Mouse (Mus musculus): Measurements from ENCODE around the gene Slfn5.

Slfn5 gene

DNA sequence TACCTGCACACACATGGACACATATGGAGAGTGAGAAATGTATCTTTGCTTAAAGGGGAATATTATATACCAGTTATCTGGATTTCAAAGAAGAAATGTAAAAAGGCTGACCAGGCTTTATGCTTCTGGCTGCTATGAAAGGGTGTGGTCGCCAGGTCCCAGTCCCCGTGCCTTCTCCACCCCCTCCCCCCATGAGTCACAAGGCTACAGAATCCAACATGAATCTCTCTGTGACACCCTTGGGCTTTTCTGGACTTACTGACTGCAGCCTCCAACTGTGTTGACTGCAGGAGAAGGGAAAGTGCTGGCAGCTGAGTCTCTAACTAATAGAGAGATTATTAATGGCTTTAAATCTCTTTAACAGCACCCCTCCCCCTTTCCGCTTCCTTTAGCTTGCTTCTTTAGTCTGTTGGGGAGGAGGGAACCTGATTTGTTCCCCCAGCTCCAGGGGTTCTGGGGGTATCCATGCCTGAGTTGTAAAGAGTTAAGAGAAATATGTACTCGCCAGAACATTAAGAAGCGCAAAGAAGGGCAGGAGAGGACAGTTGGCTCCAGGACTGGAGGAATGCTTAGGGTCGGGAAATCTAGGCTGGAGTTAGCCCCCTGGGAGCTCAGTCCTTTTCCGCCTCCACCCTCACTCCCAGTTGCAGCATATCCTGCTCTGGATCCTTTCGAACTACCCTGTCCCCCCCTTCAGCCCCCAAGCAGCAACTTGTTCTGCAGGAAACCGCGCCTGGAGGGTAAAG is at the start of gene Slfn5:
TSS of gene Slfn5 (plus strand) at position 614 of the 746 bp plus-strand sequence.
- 24% methylated on average over 10 of the region's 10 CpGs for WGBS

DNA sequence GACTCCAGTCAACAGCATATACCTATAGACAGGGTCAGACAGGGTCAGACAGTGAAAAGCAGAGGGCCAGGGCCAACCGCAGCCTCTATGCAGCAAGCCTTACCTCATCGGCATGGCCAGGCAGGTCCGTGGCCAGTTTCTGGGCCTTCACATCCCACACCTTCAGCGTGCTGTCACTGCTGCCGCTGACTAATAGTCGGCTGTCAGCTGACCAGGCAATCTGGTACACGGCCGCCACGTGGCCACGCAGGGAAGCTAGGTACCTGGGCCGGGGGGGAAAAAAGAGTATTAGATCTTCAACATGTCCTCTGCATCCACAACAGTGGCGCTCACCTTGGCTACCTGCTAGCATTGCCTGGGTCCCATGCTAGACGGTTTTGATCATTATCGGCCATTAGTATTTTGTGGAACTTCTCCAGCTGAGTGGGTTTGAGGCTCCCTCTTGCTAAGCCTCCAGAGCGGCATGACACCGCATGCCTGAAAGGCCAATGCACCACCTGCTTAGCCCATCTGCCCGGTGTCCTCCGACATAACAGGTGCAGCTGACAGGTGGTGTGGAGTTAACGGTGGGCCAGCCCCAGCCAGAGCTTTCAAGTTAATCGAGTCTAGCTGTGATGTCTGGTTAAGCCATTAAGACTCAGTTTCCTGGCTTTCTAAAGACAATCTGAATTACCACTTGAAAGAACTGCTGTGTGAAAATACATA is 49.4 kb upstream of the Slfn5 start:
- WGBS: 90% methylated on average over 20 of the region's 20 CpGs

DNA sequence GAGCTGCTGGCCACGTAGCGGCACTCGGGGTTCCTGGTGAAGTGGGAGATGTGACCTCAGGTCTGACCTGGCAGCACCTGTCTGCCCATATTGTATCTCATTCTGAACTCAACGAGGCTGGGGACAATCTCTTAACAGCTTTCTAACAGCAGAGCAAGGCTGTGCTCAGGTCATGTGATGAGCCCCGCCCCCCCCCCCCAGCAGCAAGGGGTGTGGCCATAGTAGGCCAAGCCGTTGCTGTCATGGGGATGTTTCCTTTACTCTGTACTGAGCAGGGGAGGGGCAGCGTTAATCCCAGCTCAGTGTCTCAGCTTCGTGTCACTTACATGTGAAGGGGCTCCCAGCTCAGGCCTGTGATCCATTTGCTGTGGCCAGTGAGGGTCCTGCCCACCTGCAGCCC is 46.2 kb upstream of the Slfn5 start:
- WGBS: 63% methylated on average over 8 of the region's 8 CpGs

DNA sequence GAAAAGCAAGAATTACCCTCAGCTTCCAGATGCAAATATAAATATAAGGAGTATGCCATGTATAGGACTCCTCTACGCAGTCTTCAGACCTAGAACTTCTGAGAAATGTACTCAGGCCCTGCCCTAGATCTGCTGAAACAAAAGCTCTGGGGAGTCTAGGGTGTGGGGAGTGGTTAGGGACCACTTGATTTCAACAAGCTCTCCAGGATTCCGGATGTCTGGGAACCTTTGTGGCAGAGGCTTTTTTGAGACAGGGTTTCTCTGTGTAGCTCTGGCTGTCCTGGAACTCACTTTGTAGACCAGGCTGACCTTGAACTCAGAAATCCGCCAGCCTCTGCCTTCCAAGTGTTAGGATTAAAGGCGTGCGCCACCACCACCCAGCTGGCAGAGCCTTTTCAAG is 45.3 kb upstream of the Slfn5 start:
- 92% methylated on average over 5 of the region's 5 CpGs for WGBS

DNA sequence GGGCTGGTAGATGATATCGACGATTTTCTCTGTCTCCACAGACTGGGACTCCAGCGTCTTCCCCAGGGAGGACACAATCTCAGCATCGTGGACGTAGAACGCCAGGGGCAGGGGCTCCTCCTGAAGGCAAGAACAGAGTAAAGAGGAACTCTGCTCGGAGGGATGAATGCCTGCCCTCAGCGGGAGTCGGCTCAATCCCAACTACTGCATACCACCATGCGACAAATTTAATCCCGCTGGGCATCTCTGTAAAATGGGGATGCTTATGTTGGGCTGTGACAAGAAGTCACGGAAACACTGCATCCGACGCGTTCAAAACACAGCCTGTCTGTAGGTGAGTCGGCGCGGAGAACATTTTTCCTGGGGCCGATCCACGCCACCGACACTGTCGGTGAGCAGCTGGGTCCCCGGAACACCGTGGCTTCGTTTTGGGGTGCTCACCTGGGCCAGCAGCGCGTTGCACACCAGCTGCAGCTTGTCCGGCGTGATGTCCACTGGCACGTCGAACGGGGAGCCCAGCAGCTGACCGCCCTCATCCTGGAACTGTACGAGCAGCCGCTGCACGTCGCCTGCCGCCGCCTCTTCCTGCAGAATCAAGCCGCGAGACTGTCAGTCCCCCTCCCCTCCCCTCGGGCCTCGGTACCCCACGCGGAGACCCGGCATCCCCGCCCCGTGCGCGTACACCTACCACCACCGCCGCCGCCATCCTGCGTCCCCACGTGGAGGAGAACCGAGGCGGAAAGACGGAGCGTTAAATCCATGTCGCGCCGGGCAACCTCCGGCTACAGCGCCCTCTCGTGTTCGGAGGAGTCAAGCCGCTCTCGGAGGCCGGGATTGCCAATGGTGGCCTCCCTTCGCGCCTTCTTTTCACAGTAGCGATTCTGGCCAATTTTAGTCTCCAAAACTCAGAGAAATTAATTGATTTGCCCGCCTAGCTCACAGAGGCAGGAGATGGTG is 43.2 kb upstream of the Slfn5 start, which contains the start of gene Nle1:
TSS of gene Nle1 (minus strand) at position 761 of the 957 bp plus-strand sequence.
- under 1% methylated on average over 73 of the region's 73 CpGs for WGBS

DNA sequence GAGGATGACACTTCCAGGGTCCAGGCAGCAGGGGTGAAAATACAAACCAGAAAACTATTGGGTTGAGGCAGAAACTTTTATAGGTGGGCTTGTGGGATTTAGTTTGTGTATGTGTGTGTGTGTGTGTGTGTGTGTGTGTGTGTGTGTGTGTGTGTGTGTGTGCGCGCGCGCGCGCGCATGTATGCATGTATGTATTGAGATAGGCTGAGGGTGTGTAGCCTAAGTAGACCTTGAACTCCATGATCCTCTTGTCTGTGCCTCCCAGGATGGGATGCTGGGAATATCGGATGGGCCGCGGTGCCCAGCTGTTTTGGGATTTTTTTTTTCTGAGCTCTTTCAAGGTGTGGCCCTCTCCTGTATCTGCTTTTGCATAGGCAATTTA is 42.5 kb upstream of the Slfn5 start:
- WGBS: 61% methylated on average over 10 of the region's 10 CpGs

DNA sequence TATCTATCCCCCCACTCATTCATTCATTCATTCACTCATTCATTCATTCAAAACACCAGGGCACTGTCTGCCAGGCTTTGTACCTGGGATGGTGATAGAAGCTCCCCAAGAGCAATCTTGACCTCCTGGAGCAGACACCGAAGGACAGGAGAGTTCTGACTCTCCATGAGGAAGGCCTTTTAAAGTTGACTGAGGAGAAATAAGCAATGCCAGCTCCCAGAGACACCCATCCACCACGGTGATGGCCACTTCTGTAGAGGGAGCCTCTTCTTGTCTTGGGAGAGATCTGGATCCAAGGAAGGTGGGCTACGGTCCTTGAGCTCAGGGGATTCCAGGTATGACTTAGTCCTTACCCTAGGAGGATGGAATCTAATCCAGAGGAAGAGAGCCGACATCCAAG is 40.9 kb upstream of the Slfn5 start, which contains the start of gene Unc45b:
TSS of gene Unc45b (plus strand) at position 301 of the 400 bp plus-strand sequence.
- WGBS: 86% methylated on average over 4 of the region's 4 CpGs

DNA sequence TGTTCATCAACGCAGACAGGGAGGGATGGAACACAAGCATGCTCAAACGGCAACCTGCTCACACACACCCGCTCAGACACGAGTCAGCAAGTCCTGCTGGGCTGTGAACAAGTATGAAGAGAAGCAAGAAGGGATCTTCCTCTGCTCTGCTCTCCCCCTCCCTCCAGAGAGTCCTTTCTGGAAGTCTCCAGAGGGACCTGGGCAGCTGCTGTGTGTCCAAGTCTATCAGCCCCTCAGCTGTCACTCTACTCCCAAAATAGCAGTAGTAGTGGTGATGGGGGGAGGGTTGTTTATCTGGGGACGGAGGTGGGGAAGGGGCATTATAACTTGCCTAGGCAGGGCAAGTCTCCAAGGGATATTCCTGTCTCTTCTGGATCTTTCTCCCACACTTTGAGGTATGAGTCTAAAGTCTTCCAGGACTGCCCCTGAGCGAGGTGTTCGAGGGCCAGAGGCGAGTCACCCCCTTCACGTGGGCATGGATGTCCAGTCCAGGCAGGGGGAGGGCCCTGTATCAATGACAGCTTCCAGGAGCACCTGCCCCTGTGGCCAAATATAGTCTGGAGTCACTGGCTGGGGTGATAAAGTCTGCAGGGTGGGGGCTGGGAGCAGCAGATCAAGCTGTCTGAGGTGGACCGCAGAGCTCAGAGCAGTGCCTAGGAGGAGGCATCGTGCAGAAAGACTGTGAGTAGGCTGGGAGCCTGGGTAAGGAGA is 40.3 kb upstream of the Slfn5 start:
- 82% methylated on average over 11 of the region's 11 CpGs for WGBS

DNA sequence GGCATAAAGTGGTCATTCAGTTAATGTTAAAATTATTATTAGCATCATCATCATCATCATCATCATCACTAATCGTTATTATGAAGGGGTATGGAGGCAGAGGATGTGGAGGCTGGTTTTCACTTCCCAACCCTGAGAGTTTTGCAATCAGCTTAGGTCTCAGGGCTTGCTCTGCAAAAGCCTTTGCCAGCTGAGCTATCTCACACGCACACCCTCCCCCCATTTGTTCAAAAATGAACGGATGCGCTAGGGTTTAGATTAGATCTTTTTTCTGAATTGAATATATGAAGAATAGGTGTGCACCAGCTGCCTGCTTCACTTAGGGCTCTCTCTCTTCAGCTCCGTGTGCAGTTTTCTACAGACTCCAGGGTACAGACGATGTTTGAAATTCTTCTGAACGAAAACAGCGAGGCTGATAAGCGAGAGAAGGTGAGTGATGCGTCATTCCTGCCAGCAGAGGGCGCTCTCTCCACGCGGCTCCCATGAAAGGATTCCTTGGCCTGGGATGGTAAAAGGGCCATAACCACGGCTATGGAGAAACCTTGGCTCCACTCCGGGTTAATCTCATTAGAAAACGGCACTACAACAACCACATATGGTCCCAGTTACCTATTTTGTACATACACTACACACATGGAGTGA is 36.3 kb upstream of the Slfn5 start:
- whole genome bisulfite sequencing: 7% methylated on average over 16 of the region's 16 CpGs

DNA sequence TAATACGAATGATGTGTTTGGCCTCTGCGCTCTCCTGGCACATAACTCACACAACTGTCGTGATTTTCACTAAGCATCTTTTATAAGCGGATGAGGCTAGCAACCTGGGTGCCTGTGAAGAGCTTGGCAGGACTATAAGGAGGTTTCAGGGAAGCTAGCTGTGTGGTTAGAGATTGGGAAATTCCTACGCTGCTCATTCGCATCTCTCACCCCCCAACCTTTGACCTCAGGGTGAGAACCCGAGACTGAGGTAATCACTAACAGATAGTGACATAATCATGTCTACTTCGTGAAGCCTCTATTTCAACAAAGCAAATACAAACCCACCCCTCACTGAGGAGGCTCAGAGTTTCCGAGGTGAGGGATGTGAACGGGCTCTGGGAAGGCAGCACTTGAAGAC is 30.4 kb upstream of the Slfn5 start:
- 85% methylated on average over 10 of the region's 10 CpGs for WGBS

DNA sequence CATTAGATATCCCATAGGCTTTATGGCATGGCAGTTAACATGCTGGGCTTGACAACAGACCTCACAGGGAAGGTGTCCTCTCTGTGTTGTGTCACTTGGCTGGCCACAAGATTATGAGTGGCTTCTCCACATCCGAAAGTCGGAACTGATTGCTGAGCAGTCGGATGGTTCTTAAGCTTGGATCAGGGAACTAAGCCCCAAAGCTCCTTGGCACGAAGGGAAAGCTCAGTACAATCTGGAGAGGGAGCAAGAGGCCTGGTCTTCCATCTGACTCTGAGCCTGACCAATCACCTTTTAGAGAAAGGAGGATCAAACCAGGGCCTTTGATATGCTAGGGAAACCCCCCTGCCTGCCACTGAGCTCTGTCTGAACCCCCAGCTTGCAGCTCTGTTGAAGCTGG is 29.5 kb upstream of the Slfn5 start:
- WGBS: 84% methylated on average over 4 of the region's 4 CpGs

DNA sequence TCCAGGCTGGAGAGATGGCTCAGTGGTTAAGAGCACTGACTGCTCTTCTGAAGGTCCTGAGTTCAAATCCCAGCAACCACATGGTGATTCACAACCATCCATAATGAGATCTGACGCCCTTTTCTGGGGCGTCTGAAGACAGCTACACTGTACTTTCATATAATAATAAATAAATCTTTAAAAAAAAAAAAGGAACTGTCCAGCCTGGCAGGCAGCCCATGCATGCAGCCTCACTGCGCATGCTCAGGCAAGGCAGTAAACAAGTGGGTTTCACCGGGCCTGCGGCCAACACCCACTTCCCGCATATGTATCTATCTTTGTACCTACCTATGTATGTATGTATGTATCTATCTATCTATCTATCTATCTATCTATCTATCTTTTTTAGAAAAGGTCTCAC is 27.2 kb upstream of the Slfn5 start:
- WGBS: 63% methylated on average over 6 of the region's 6 CpGs

DNA sequence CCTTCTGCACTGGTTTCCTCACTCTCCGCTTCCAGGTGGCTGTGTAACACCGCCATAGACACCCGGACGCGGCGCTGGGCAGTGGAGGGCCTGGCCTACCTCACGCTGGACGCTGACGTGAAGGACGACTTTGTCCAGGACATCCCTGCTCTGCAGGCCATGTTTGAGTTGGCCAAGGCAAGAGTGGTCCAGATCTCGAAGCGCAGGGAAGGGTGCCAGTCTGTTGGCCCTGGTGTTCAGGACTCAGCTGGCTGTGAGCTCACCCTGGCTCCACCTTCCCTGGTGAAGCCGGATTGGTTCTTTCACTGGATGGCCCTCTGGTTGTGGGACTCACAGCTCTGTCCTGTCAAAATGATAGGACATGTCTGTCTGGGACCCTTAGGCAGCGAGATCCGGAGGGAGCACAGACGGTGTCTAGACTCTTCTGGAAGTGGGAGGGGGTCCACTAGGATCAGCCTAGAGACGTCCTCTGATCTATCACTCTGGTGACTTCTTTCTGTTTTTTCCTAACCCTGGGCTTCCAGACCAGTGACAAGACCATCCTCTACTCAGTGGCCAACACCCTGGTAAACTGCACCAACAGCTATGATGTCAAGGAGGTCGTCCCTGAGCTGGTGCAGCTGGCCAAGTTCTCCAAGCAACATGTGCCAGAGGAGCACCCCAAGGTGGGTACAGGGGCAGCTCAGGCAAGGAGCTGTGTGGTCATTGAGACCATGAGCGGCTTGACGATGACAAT is 22.1 kb upstream of the Slfn5 start:
- 75% methylated on average over 20 of the region's 20 CpGs for WGBS

DNA sequence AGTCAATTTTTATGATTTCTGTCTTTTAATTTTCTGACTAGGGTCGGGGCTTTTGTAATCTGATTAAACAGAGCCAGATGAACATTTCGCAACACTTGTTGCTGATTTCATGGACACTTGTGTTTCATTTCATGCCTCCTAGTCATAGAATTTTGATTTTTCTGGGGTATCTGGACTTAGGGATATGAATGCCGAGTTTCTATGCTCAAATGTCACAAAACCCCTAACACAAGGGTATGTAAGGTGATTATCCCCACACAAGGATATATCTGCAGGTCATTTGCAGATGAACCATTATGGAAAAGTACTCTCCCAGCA is 21.6 kb upstream of the Slfn5 start:
- WGBS: 85% methylated on average over 3 of the region's 3 CpGs

DNA sequence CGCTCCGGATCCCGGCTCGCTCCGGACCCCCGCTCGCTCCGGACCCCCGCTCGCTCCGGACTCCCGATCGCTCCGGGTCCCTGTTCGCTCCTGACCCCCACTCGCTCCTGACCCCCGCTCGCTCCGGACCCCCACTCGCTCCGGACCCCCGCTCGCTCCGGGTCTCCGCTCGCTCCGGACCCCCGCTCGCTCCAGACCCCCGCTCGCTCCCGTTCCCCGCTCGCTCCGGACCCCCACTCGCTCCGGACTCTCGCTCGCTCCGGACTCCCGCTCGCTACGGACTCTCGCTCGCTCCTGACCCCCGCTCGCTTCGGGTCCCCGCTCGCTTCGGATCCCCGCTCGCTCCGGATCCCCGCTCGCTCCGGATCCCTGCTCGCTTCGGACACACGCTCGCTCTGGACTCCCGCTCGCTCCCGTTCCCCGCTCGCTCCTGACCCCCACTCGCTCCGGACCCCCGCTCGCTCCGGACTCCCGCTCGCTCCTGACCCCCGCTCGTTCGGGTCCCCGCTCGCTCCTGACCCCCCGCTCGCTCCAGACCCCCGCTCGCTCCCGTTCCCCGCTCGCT is 20.7 kb upstream of the Slfn5 start:
- 3% methylated on average over 83 of the region's 85 CpGs for WGBS

DNA sequence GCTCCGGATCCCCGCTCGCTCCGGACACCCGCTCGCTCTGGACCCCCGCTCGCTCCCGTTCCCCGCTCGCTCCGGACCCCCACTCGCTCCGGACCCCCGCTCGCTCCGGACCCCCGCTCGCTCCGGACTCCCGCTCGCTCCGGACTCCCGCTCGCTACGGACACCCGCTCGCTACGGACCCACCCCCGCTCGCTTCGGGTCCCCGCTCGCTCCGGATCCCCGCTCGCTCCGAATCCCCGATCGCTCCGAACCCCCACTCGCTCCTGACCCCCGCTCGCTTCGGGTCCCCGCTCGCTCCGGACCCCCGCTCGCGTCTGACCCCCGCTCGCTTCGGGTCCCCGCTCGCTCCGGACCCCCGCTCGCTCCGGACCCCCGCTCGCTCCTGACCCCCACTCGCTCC is 20.0 kb upstream of the Slfn5 start:
- WGBS: 2% methylated on average over 62 of the region's 63 CpGs

DNA sequence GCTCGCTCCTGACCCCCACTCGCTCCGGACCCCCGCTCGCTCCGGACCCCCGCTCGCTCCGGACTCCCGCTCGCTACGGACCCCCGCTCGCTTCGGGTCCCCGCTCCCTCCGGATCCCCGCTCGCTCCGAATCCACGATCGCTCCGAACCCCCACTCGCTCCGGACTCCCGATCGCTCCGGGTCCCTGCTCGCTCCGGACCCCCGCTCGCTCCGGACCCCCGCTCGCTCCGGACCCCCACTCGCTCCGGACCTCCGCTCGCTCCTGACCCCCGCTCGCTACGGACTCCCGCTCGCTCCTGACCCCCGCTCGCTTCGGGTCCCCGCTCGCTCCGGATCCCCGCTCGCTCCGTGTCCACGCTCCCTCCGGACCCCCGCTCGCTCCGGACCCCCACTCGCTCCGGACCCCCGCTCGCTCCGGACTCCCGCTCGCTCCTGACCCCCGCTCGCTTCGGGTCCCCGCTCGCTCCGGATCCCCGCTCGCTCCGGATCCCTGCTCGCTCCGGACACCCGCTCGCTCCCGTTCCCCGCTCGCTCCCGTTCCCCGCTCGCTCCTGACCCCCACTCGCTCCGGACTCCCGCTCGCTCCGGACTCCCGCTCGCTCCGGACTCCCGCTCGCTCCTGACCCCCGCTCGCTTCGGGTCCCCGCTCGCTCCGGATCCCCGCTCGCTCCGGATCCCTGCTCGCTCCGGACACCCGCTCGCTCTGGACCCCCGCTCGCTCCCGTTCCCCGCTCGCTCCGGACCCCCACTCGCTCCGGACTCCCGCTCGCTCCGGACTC is 19.3 kb upstream of the Slfn5 start:
- WGBS: 2% methylated on average over 118 of the region's 119 CpGs

DNA sequence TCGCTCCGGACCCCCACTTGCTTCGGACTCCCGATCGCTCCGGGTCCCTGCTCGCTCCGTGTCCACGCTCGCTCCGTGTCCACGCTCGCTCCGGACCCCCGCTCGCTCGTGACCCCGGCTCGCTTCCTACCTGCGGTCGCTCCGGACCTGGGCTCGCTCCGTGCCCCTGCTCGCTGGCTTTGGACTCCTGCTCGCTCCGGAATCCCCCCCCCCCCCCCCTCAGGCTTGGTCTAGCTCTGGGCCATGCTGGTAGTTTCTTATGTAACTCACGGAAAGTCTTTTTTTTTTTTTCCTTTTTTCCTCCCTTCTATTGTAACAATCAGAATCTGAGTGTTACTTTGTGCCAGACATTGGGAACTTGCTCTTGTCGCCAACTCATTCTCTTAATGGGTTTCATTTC is 18.0 kb upstream of the Slfn5 start:
- WGBS: 4% methylated on average over 29 of the region's 29 CpGs

DNA sequence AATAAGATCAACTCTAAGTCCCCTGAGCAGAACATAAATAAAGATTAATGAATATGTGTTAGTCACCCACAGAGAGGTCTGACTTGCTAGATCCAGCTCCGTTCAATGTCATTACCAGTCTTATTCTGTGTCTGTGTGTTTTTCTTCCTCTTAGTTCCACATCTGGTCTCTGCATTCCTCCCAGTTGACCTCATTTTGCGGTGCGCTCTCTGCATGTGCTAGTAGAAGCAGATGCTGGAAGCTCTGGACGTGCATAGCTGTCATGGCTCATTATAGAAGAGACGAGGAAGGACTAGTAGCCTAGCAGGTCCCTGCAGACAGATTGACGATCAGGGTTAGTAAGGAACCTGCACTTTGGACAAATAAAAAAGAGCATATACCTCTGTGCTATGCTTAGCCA is 7.8 kb upstream of the Slfn5 start:
- 69% methylated on average over 6 of the region's 6 CpGs for WGBS
